Mouse (Mus musculus): ENCODE data around the gene Gm3880. TPM values are rescaled to one million over a fixed set of nuclear protein-coding genes. Genes with fewer than 3 reads are reported as not detected.

The Gm3880 gene
- polyA plus RNA-seq (2012; rRNA removed): not detected in 2 replicates

DNA sequence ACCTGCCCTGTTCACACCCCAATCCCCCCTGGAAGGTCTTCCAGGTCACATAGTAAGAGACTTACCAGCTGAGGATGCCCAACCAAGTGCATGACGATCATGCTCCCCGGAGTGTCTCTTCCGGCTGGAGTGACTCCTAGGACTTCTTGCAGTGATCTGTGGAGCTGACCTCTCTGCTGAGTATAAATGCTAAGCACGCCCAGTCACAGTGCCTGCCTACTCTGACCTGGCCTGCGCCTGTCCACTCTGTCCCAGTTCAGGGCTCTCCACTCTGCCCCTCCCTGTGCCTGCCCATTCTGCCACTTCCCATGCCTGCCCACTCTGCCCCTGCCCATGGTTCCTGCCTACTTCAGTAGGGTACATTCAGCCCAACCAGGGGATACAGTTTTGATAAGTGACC lies at the start of gene Gm3880:
TSS of gene Gm3880 (minus strand) at position 101 of the 400 bp plus-strand sequence.

DNA sequence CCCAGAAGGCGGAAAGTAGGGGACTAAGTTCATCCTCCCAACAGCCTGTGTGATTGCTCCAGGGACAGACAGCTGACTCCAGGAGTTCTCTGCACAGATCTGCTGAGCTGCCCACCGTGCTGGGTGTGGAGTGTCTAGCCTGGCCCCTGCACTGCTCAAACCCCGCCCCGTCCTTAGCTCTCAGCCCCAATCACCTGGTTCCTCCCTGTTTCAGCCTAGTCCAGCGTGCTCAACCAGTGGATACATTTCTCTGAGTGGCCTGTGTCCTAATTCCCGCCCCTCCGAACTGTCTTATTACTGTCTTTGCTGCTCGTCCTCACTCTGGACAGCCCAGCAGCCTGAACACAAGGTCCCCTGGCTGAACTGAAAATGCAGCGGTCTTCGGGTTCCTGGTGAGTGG lies 20.8 kb upstream of the Gm3880 start, which contains the start of the genes Gm9112 and Dmrtc1b:
TSS of gene Gm9112 (minus strand) at position 101 of the 400 bp plus-strand sequence.
TSS of gene Dmrtc1b (plus strand) at position 331 of the 400 bp plus-strand sequence.

DNA sequence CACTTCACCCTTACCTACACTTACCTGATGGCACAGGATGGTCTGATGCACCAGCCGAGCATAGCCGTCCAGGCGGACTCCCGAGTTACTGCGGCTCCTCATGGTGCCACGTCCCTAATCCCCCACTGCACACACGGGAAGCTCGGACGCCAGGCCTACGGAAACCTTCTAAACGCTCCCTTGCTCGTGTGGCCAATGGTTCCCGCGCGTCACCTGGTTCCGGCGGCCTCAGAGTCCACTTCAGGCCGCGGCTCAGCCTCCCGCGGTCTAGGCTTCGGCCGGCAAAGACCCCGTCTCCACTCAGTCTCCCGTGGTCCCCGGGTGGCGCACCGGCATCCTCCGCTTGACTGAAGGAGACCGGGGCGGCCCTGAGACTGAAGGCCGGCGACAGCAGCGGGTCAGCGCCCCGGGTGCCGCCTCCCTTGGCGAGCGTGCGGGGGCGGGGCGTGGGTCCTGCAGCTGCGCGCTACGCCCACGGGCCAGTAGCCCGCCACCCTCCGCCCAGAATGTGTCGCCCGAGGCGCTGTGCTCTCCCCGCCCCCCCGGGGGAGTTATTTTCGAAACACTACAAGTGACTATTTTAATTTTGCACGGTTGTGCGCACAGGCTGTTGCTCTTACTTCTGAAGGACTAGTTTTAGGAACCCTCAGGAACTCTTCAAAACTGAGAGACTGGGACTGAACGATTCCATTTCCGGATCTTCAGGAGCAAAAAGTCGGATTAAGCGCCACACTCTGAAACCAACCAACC lies 42.8 kb downstream of the Gm3880 start, which contains the start of gene Phka1:
TSS of gene Phka1 (minus strand) at position 424 of the 750 bp plus-strand sequence.

Other genes starting within 250 kb of the Gm3880 start
- gene Hdac8, start 181.6 kb downstream of the Gm3880 start, polyA plus RNA-seq (2012; rRNA removed): 4.2 and 5.3 TPM in 2 replicates
- gene Phka1, start 42.7 kb downstream of the Gm3880 start, polyA plus RNA-seq (2012; rRNA removed): 8.1 and 9.7 TPM in 2 replicates
- not detected in 2 replicates for gene Gm9112, start 20.7 kb upstream of the Gm3880 start, polyA plus RNA-seq (2012; rRNA removed)
- gene Dmrtc1b, start 20.9 kb upstream of the Gm3880 start, polyA plus RNA-seq (2012; rRNA removed): not detected in 2 replicates
- not detected in 2 replicates for gene Dmrtc1c1, start 116.0 kb upstream of the Gm3880 start, polyA plus RNA-seq (2012; rRNA removed)
- gene Dmrtc1c2, start 167.6 kb upstream of the Gm3880 start, polyA plus RNA-seq (2012; rRNA removed): not detected in 2 replicates
- not detected in 2 replicates for gene 1700031F05Rik, start 181.0 kb upstream of the Gm3880 start, polyA plus RNA-seq (2012; rRNA removed)
- 1.6 and 2.2 TPM in 2 replicates for gene Dmrtc1a, start 221.7 kb upstream of the Gm3880 start, polyA plus RNA-seq (2012; rRNA removed)
- not detected in 2 replicates for gene 1700011M02Rik, start 221.9 kb upstream of the Gm3880 start, polyA plus RNA-seq (2012; rRNA removed)
- not detected in 2 replicates for gene 1700018G05Rik, start 241.4 kb upstream of the Gm3880 start, polyA plus RNA-seq (2012; rRNA removed)

All from ovary, adult 2 months (tissue).